Comparison of ENCODE assay signal across 8 mouse cellular contexts in genomic region chr17:15467669-15468068, GRCm38 (mm10). TPM values are rescaled to one million over a fixed set of nuclear protein-coding genes. Genes with fewer than 3 reads are reported as not detected.
DNase-seq lines count a peak whose midpoint lies in the region; ATAC-seq lines count a peak whose summit lies in the region.

No protein-coding gene starts in this region.

- H3K36me3 ChIP-seq in forebrain, embryonic 11.5 days (ENCODE audit: control insufficient read depth, insufficient read depth, low read length), result no peaks in the 10 kb centered on the region

- H3K4me3 ChIP-seq in forebrain, embryonic 11.5 days (ENCODE audit: low read depth, low read length), result no peak overlapping the region

- H3K27ac ChIP-seq in forebrain, embryonic 11.5 days (ENCODE audit: low read depth, low read length), result no peak overlapping the region

- peak; percentile 82 for DNase-seq in MN1 (ENCODE audit: low spot score)
- peak; percentile 68 for DNase-seq in c-Kit-positive CD71-negative TER-119-negative erythroid progenitor cells, embryonic 14.5 days (ENCODE audit: low read depth)
- peak; percentile 92 for DNase-seq in forebrain, embryonic 11.5 days (ENCODE audit: low spot score)
- DNase-seq in heart, postnatal 14 days, result peak; percentile 80 to 85
- DNase-seq in layer of hippocampus, adult 9-10 months (ENCODE audit: low spot score), result peak; percentile 18
- DNase-seq in lung, postnatal 14 days, result peak; percentile 81
- DNase-seq in retina, postnatal 7 days (ENCODE audit: low read depth, low spot score), result peak; percentile 75
- peak; percentile 31 for DNase-seq in urinary bladder, adult 2 months (ENCODE audit: low spot score)

- H3K27me3 ChIP-seq in forebrain, embryonic 11.5 days (ENCODE audit: control insufficient read depth, insufficient read depth, low read length), result no peaks in the 10 kb centered on the region

- ATAC-seq in forebrain, embryonic 11.5 days (replicated peaks; ENCODE audit: low FRiP score), result peak; percentile 72

- H3K4me1 ChIP-seq in forebrain, embryonic 11.5 days (replicated peaks; ENCODE audit: control insufficient read depth, insufficient read depth, low read length), result no peaks in the 10 kb centered on the region

- intact Hi-C loops in heart, postnatal 14 days (cut with DNase I), result loop anchor here (1.0 to 5.0 kb wide), 3 partner anchors 49 to 402 kb away; partner anchors contain the start of gene Dll1

- no peak overlapping the region for H3K4me2 ChIP-seq in forebrain, embryonic 11.5 days (ENCODE audit: low read depth, low read length, severe bottlenecking)

- H3K9ac ChIP-seq in forebrain, embryonic 11.5 days (ENCODE audit: low read length), result no peak overlapping the region

- H3K9me3 ChIP-seq in forebrain, embryonic 11.5 days (ENCODE audit: control insufficient read depth, low read length), result no peaks in the 10 kb centered on the region

- 22% methylated on average over 5 of the region's 5 CpGs for WGBS in forebrain, embryonic 11.5 days

RNA-seq across cellular contexts. Expression of gene Psmb1, which starts 31.9 kb away (rescaled TPM):
- polyA plus RNA-seq in forebrain, embryonic 11.5 days (2014; fragmentation: Nextera tagmentation; extraction: Ambion mirVana), result 244 and 247 TPM in 2 replicates
- 100 to 1,000 TPM; 120 to 125 TPM for total RNA-seq in heart, postnatal 14 days (2021)
- polyA plus RNA-seq in urinary bladder, adult 2 months (2012; rRNA removed), result 145 and 185 TPM in 2 replicates

RNA-seq across cellular contexts. Expression of gene Tbp, which starts 32.0 kb away (rescaled TPM):
- polyA plus RNA-seq in forebrain, embryonic 11.5 days (2014; fragmentation: Nextera tagmentation; extraction: Ambion mirVana), result 79.6 and 80.4 TPM in 2 replicates
- total RNA-seq in heart, postnatal 14 days (2021), result 10 to 100 TPM; 12.3 to 14.5 TPM
- polyA plus RNA-seq in urinary bladder, adult 2 months (2012; rRNA removed), result 29.3 and 32.4 TPM in 2 replicates

RNA-seq across cellular contexts. Expression of gene Pdcd2, which starts 59.4 kb away (rescaled TPM):
- 51.6 and 53.0 TPM in 2 replicates for polyA plus RNA-seq in forebrain, embryonic 11.5 days (2014; fragmentation: Nextera tagmentation; extraction: Ambion mirVana)
- total RNA-seq in heart, postnatal 14 days (2021), result 10 to 100 TPM; 12.1 to 14.6 TPM
- 23.2 and 23.8 TPM in 2 replicates for polyA plus RNA-seq in urinary bladder, adult 2 months (2012; rRNA removed)

Comparison
In these comparisons a context has a peak if more than half of its experiments do, and no peak if none do; other contexts are left out.
1. DNase-seq: peak in every context shown above with its lines; median percentile 92 in forebrain, embryonic 11.5 days; 82 in heart, postnatal 14 days; 82 in MN1; 81 in lung, postnatal 14 days; 75 in retina, postnatal 7 days; 68 in c-Kit-positive CD71-negative TER-119-negative erythroid progenitor cells, embryonic 14.5 days; 31 in urinary bladder, adult 2 months; 18 in layer of hippocampus, adult 9-10 months.